Mouse (Mus musculus) layer of hippocampus, postnatal 14 days (tissue): ENCODE measurements at regions not wholly inside any gene's neighbourhood (a gene's known extent, or its start where the extent isn't known, plus 50 kb on each side); places are given as distances from the start of the nearest gene placed in this dataset.
A peak's percentile ranks its signal among the peaks of the same experiment; 100 is the strongest.

Source experiments
- DNase-seq, 2 experiments: peaks; one replicate each; pipeline ENCODE4 v3.0.0; 2021 to 2022; ENCODE audit warnings: low spot score in 2 of 2, mixed read lengths in 1 of 2

- DNase-seq = peak in 1 of 2 experiments; percentile 73
Observed at GRCm38 (mm10) chr11:32136066-32136465, 64.0 kb downstream of the Il9r start.

DNA sequence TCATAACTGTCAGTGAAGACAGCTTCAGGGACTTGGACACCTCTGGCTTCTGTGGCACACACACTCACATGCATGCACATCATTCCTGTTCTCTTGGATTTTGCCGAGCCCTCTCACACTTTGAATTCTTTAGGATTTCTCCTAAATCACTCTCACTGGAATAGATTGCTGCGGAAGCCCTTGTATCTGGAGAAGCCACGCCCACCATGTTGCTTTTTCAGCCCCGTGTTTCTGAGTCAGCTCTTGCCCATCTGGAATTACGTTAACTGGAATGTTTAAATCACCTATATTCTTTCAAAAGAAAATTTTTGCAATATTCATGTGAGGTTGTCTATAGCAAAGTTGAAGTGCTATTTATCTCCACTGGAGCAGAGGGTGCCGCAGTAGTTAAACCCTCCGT is 66.1 kb downstream of the Il9r start:
- DNase-seq = no peak

DNA sequence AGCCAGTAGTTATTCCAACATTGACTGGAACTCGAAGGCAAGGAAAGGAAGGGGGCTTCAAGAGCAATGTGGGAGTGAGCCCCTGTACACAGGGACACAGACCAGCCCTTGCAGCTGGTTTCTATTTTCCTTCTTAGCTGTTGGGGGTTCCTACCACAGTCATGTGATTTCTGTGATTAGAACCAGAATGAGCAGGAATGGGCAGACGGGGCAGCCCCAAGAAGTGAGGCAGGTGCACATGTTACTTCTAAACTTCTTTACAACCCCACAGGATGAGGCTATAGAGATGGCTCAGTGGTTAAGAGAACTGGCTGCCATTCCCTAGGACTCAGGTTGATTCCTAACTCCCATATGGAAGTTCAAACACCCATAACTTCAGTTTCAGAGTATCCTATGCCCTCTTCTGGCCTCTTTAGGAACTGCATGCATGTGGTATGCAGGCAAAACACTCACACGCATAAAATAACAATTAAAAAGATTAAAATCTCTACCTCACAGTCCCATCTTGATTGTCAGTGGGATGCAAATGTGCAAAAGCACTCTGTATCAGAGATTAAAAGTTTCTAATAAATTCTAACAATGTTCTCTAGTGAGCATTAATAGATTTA is 68.0 kb downstream of the Il9r start:
- no peak for DNase-seq

- no peak for DNase-seq
Observed at GRCm38 (mm10) chr11:32128551-32128950, 71.5 kb downstream of the Il9r start.

- no peak for DNase-seq
Observed at GRCm38 (mm10) chr11:32128018-32128417, 72.1 kb downstream of the Il9r start.

GRCm38 (mm10) chr11:32127401-32127817 is 72.7 kb downstream of the Il9r start:
- no peak for DNase-seq

- DNase-seq = no peak
Observed at GRCm38 (mm10) chr11:32126786-32127185, 73.3 kb downstream of the Il9r start.

DNA sequence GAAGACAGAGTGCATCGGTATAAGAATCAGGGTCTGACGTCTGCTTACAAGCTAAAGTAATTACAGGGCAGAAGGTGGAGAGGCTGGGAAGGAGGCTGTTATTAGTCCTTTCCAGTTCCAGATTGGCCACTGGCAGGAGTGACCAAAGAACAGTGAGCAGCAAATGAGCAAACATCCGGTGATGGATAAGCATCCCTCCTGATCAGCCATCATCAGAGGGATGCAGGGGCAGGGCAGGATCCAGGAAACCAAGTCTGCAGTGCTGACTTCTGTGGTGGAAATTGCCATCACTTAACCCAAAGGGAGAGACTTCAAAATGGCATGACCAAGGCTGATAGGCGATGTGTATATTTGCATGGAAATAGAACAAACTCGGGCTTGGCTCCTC is 73.8 kb downstream of the Il9r start:
- DNase-seq = no peak

- DNase-seq = no peak
Observed at GRCm38 (mm10) chr11:32125586-32126310, 74.3 kb downstream of the Il9r start.

DNA sequence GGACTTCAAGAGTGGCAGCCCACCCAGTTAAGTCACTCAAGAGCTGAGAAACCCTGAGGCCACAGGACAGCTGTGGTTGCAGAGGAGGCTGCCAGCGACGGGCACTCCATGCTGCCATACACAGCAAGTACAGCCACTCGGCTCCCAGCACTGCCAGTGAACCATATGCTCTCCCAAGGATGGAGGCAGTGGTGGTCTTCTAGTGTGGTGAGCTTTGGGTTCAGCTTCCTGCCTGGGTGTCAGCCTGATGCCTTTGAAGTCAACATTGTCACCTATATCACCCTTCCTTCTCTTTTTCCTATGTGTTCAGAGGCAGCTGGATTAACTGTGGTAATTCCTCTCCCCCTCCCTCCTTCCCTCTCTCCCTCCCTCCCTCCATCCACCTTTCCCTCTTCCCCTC is 79.5 kb downstream of the Il9r start:
- no peak for DNase-seq

- peak in 1 of 2 experiments; percentile 42 for DNase-seq
Observed at GRCm38 (mm10) chr11:32118844-32119629, 81.0 kb downstream of the Il9r start.

DNA sequence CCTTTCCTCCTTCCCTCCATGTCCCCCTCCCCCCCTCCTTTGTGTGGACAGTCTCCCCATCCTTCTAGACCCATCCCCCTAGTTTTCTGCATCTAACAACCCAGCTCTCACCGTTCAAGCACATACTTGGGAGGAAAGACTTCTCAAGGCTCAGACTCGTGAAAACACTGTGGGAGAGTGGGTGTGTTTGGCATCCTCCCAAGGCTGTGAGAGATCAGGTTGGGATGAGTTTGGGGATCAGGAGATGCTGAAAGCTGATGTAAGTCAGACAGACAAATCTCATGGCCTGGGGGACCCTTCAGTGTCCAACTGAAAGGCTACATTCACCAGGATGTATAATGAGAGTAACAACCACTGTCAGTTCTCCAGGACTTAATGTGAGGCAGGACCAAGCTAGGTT is 82.1 kb downstream of the Il9r start:
- DNase-seq = no peak

DNA sequence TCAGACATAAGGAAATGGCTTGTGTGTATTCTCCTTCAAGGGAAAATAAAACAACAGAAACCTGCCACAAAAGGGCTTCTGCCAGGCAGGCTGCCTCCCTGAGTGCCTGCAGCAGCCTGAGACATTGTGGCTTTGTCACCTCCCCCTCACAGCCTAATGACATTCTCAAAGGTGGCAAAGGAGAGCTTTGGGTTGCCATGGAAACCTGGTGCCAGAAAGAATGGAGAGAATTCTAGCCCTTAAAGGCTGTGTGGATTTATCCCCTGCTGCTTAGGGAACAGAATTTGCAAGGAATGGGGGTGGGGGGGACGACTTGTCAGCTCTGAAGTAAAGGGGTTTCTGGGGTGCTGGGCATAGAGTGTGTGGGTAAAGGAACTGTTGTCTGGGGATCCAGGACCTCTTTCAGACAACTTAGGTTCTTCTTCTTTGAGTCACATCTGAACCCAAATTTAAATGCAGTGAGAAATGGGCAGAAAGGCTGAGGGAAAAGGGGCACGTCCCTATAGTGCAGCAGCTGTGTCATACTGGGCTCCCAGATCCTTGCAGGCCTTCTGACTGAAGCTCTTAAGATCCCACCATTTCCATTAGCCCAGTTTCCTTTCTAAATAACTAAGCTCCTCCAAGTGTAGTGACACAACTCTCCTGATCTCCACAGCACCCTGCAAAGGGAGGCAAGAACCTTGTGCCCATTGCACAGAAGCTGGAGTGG is 86.8 kb downstream of the Il9r start:
- peak in 1 of 2 experiments; percentile 49 for DNase-seq

- no peak for DNase-seq
Observed at GRCm38 (mm10) chr11:32112521-32112920, 87.6 kb downstream of the Il9r start.

- DNase-seq = no peak
Observed at GRCm38 (mm10) chr11:32111841-32112240, 88.2 kb downstream of the Il9r start.

- no peak for DNase-seq
Observed at GRCm38 (mm10) chr11:32109911-32110310, 90.2 kb downstream of the Il9r start.
